ENCODE assay signal across 15 mouse cellular contexts in genomic region chr9:31115586-31115985, GRCm38 (mm10).
"Had no signal": no experiment of that assay in that cellular context is flagged by ENCODE, and none has a peak within 500 bp of the region (broad histone marks: within the 10 kb centered on the region; RNA-seq: fewer than 3 reads in every experiment).

No protein-coding gene starts in this region.

- DNase-seq: liver, postnatal 0 days; lung, adult 2 months; lung, postnatal 14 days; lung, postnatal 36 days; midbrain, embryonic 14.5 days; retina, postnatal 1 day; right cerebral cortex, adult 18-20 months; right cerebral cortex, postnatal 25 days; right cerebral cortex, postnatal 4 days; spleen, adult 18-20 months; thymus, adult 2 months; thymus, postnatal 25 days; thymus, postnatal 4 days had no signal

- ATAC-seq: liver, postnatal 0 days; lung, postnatal 0 days; midbrain, embryonic 16.5 days had no signal
